Mouse (Mus musculus): ENCODE data around the gene Rhebl1. TPM values are rescaled to one million over a fixed set of nuclear protein-coding genes. Genes with fewer than 3 reads are reported as not detected.

Rhebl1 gene
- polyA plus RNA-seq, 1 experiment from 2014 or later: 9.8 TPM

GRCm38 (mm10) chr15:98917538-98918498, 23.5 kb upstream of the Rhebl1 start, which contains the start of gene Lmbr1l:
Gene Lmbr1l (minus strand): TSS chr15:98918231.
- Histone ChIP-seq H3K27me3 (ENCODE audit: control insufficient read depth, insufficient read depth, low read length) (no peaks in the 10 kb centered on the region), H3K9me3 (replicated peaks; ENCODE audit: control insufficient read depth, low read length) (no peaks in the 10 kb centered on the region), H3K27ac (ENCODE audit: low read length) (peak within 1 kb of the TSS; percentile 93), H3K4me1 (ENCODE audit: control insufficient read depth, insufficient read depth, low read length) (peaks cover 9% of the 10 kb centered on the region), H3K9ac (ENCODE audit: low read length) (peak within 1 kb of the TSS; percentile 85), H3K4me3 (replicated peaks; ENCODE audit: low read length) (peak within 1 kb of the TSS; percentile 75), H3K4me2 (ENCODE audit: low read depth, low read length) (peak within 1 kb of the TSS; percentile 74), H3K36me3 (ENCODE audit: control insufficient read depth, insufficient read depth, low read length) (no peaks in the 10 kb centered on the region)
- WGBS: under 1% methylated on average over 82 of the region's 82 CpGs
- peak; percentile 99 for ATAC-seq (ENCODE audit: insufficient read depth, low FRiP score)

GRCm38 (mm10) chr15:98917091-98917490, 22.8 kb upstream of the Rhebl1 start:
- under 1% methylated on average over 14 of the region's 14 CpGs for WGBS
- peak overlapping the region; percentile 74 for H3K4me2 ChIP-seq (ENCODE audit: low read depth, low read length)

GRCm38 (mm10) chr15:98916016-98916415, 21.7 kb upstream of the Rhebl1 start:
- no peak for ATAC-seq (ENCODE audit: insufficient read depth, low FRiP score)
- Histone ChIP-seq H3K4me3 (replicated peaks; ENCODE audit: low read length) (no peak overlapping the region), H3K27me3 (ENCODE audit: control insufficient read depth, insufficient read depth, low read length) (no peaks in the 10 kb centered on the region), H3K4me2 (ENCODE audit: low read depth, low read length) (peak overlapping the region; percentile 74; the same call in 1 of the 2 replicates), H3K9me3 (replicated peaks; ENCODE audit: control insufficient read depth, low read length) (no peaks in the 10 kb centered on the region), H3K4me1 (ENCODE audit: control insufficient read depth, insufficient read depth, low read length) (peaks cover 9% of the 10 kb centered on the region), H3K27ac (ENCODE audit: low read length) (no peak overlapping the region), H3K9ac (ENCODE audit: low read length) (peak overlapping the region; percentile 85), H3K36me3 (ENCODE audit: control insufficient read depth, insufficient read depth, low read length) (no peaks in the 10 kb centered on the region)
- 92% methylated on average over 4 of the region's 4 CpGs for WGBS

More at GRCm38 (mm10) chr15:98917091-98917490, 22.8 kb upstream of the Rhebl1 start:
- Histone ChIP-seq H3K4me3 (replicated peaks; ENCODE audit: low read length) (peak overlapping the region; percentile 75), H3K9me3 (replicated peaks; ENCODE audit: control insufficient read depth, low read length) (no peaks in the 10 kb centered on the region), H3K27me3 (ENCODE audit: control insufficient read depth, insufficient read depth, low read length) (no peaks in the 10 kb centered on the region), H3K27ac (ENCODE audit: low read length) (peak overlapping the region; percentile 93), H3K9ac (ENCODE audit: low read length) (peak overlapping the region; percentile 85), H3K36me3 (ENCODE audit: control insufficient read depth, insufficient read depth, low read length) (no peaks in the 10 kb centered on the region), H3K4me1 (ENCODE audit: control insufficient read depth, insufficient read depth, low read length) (peaks cover 9% of the 10 kb centered on the region)
- no peak for ATAC-seq (ENCODE audit: insufficient read depth, low FRiP score)

GRCm38 (mm10) chr15:98914903-98915302, 20.6 kb upstream of the Rhebl1 start:
- Histone ChIP-seq H3K27ac (ENCODE audit: low read length) (no peak overlapping the region), H3K4me1 (ENCODE audit: control insufficient read depth, insufficient read depth, low read length) (peaks cover 9% of the 10 kb centered on the region), H3K4me2 (ENCODE audit: low read depth, low read length) (no peak overlapping the region), H3K4me3 (replicated peaks; ENCODE audit: low read length) (no peak overlapping the region), H3K9me3 (replicated peaks; ENCODE audit: control insufficient read depth, low read length) (no peaks in the 10 kb centered on the region), H3K27me3 (ENCODE audit: control insufficient read depth, insufficient read depth, low read length) (no peaks in the 10 kb centered on the region), H3K9ac (ENCODE audit: low read length) (no peak overlapping the region), H3K36me3 (ENCODE audit: control insufficient read depth, insufficient read depth, low read length) (no peaks in the 10 kb centered on the region)
- no peak for ATAC-seq (ENCODE audit: insufficient read depth, low FRiP score)
- 90% methylated on average over 6 of the region's 6 CpGs for WGBS

GRCm38 (mm10) chr15:98904692-98905091, 10.4 kb upstream of the Rhebl1 start:
- WGBS: 27% methylated on average over 10 of the region's 10 CpGs
- H3K27me3 ChIP-seq (ENCODE audit: control insufficient read depth, insufficient read depth, low read length): no peaks in the 10 kb centered on the region
- ATAC-seq (ENCODE audit: insufficient read depth, low FRiP score): no peak
- no peaks in the 10 kb centered on the region for H3K4me1 ChIP-seq (ENCODE audit: control insufficient read depth, insufficient read depth, low read length)
- no peak overlapping the region for H3K9ac ChIP-seq (ENCODE audit: low read length)
- no peak overlapping the region for H3K4me3 ChIP-seq (replicated peaks; ENCODE audit: low read length)
- H3K27ac ChIP-seq (ENCODE audit: low read length): no peak overlapping the region
- H3K36me3 ChIP-seq (ENCODE audit: control insufficient read depth, insufficient read depth, low read length): peaks cover 10% of the 10 kb centered on the region; the same call in 1 of the 2 replicates
- no peak overlapping the region for H3K4me2 ChIP-seq (ENCODE audit: low read depth, low read length)
- no peaks in the 10 kb centered on the region for H3K9me3 ChIP-seq (replicated peaks; ENCODE audit: control insufficient read depth, low read length)

- WGBS: 75% methylated on average over 2 of the region's 2 CpGs
- Histone ChIP-seq H3K4me1 (ENCODE audit: control insufficient read depth, insufficient read depth, low read length) (peaks cover 9% of the 10 kb centered on the region), H3K4me3 (replicated peaks; ENCODE audit: low read length) (no peak overlapping the region), H3K27me3 (ENCODE audit: control insufficient read depth, insufficient read depth, low read length) (peaks cover 19% of the 10 kb centered on the region), H3K9me3 (replicated peaks; ENCODE audit: control insufficient read depth, low read length) (no peaks in the 10 kb centered on the region), H3K27ac (ENCODE audit: low read length) (no peak overlapping the region), H3K36me3 (ENCODE audit: control insufficient read depth, insufficient read depth, low read length) (peaks cover 10% of the 10 kb centered on the region; the same call in 1 of the 2 replicates), H3K9ac (ENCODE audit: low read length) (no peak overlapping the region), H3K4me2 (ENCODE audit: low read depth, low read length) (no peak overlapping the region)
- ATAC-seq (ENCODE audit: insufficient read depth, low FRiP score): no peak
These were observed 8.3 kb upstream of the Rhebl1 start for GRCm38 (mm10) chr15:98902600-98902999.

- no peak for ATAC-seq (ENCODE audit: insufficient read depth, low FRiP score)
- Histone ChIP-seq H3K4me3 (replicated peaks; ENCODE audit: low read length) (no peak overlapping the region), H3K27me3 (ENCODE audit: control insufficient read depth, insufficient read depth, low read length) (peaks cover 26% of the 10 kb centered on the region), H3K27ac (ENCODE audit: low read length) (no peak overlapping the region), H3K4me2 (ENCODE audit: low read depth, low read length) (no peak overlapping the region), H3K4me1 (ENCODE audit: control insufficient read depth, insufficient read depth, low read length) (peaks cover 9% of the 10 kb centered on the region), H3K9ac (ENCODE audit: low read length) (no peak overlapping the region), H3K9me3 (replicated peaks; ENCODE audit: control insufficient read depth, low read length) (no peaks in the 10 kb centered on the region), H3K36me3 (ENCODE audit: control insufficient read depth, insufficient read depth, low read length) (peaks cover 5% of the 10 kb centered on the region; the same call in 1 of the 2 replicates)
- 65% methylated on average over 1 of the region's 1 CpGs for WGBS
These were observed 7.2 kb upstream of the Rhebl1 start for GRCm38 (mm10) chr15:98901530-98901929.

DNA sequence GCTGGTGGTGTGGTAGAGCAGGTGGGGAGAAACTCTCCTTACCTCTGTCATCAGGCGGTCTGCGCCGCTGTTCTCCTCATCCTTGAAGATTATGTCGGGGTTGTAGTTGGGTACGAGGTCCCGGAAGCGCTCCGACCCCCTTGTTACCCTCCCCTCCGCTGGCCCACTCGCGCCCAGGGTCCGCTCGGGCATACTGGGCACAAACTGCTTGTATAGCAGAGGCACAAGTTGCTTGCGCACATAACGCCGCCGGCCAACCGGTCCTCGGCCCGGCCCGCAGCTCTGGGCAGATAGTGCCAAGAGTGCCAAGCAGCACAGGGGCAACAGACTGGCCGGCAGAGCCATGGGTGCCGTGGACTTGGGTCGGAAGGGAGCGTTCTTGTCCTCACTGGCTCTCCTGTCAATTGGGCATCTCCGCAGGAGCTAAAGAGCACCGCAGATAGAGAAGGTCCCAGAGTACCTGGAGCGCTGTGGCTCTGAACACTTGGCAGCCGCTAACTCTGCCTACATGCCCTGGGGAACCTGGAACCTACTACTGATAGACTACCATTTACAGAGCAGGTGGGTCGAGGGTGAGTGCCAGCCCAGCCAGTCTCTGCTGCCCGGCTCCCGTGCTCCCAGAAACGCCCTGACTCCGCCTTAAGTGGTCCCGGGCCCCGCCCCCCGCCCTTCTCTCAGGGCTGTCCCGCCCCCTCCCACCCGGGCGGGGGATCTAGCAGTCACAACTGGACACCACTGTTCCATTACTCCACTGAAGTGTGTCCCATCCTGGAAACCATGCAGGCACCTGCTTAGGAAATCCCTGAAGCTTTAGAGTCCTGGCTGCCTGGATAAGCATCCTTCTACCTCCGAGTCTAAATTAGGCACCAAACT, 3.8 kb upstream of the Rhebl1 start, which contains the start of gene Dhh:
Dhh (minus strand) TSS at position 613 of the 873 bp plus-strand sequence.
- H3K27me3 ChIP-seq (ENCODE audit: control insufficient read depth, insufficient read depth, low read length): peaks cover 58% of the 10 kb centered on the region

More for the DNA sequence above, 3.8 kb upstream of the Rhebl1 start, which contains the start of gene Dhh:
- Histone ChIP-seq H3K4me2 (ENCODE audit: low read depth, low read length) (peak within 1 kb of the TSS; percentile 45), H3K9me3 (replicated peaks; ENCODE audit: control insufficient read depth, low read length) (no peaks in the 10 kb centered on the region), H3K4me3 (replicated peaks; ENCODE audit: low read length) (peak within 1 kb of the TSS; percentile 26), H3K27ac (ENCODE audit: low read length) (no peak within 1 kb of the TSS), H3K36me3 (ENCODE audit: control insufficient read depth, insufficient read depth, low read length) (no peaks in the 10 kb centered on the region), H3K9ac (ENCODE audit: low read length) (no peak within 1 kb of the TSS; the same call in 1 of the 2 replicates), H3K4me1 (ENCODE audit: control insufficient read depth, insufficient read depth, low read length) (peaks cover 19% of the 10 kb centered on the region)
- no peak for ATAC-seq (ENCODE audit: insufficient read depth, low FRiP score)
- WGBS: 1% methylated on average over 41 of the region's 41 CpGs

Measured in stomach, embryonic 16.5 days (tissue).